Mouse (Mus musculus) liver, embryonic 14.5 days (tissue): ENCODE data around the gene Npvf.

Experiments
- CTCF ChIP-seq: IDR thresholded peaks from 2 replicates; pipeline ENCODE4 v1.5.1; 2016; ENCODE audit warnings: antibody characterized with exemption, low read depth, control low read depth
- EP300 ChIP-seq: IDR thresholded peaks from 2 replicates; pipeline ENCODE4 v1.6.1; 2016; ENCODE audit warnings: antibody characterized with exemption, low read depth

GRCm38 (mm10) chr6:50656426-50656825 is 2.2 kb upstream of the Npvf start:
- no peak for TF ChIP-seq EP300
- no peak for TF ChIP-seq CTCF
